Mouse (Mus musculus) liver, embryonic 13.5 days (tissue): ENCODE measurements around the gene Unc13c. TPM values are rescaled to one million over a fixed set of nuclear protein-coding genes. Genes with fewer than 3 reads are reported as not detected.

ENCODE experiments used
- ATAC-seq: fragments of 200-750 bp; cut with Nextera tagmentation; 2 replicates; pipeline ENCODE4 v1.8.0; 2017; ENCODE audit warnings: low read depth, mild to moderate bottlenecking, moderate number of reproducible peaks, moderate library complexity
- DNase-seq: peaks from one replicate; pipeline ENCODE4 v3.0.0; 2022
- H3K27ac ChIP-seq: fragments of 300-500 bp; sonication (generic); 2 replicates; pipeline ENCODE4 v1.5.1; 2015; ENCODE audit warnings: moderate library complexity, mild to moderate bottlenecking, inconsistent platforms
- H3K27me3 ChIP-seq: fragments of 300-500 bp; sonication (generic); 2 replicates; pipeline ENCODE4 v1.6.1; 2015; ENCODE audit warnings: mild to moderate bottlenecking, inconsistent platforms
- H3K36me3 ChIP-seq: fragments of 300-500 bp; sonication (generic); 2 replicates; pipeline ENCODE4 v1.6.1; 2015; ENCODE audit warnings: mild to moderate bottlenecking, inconsistent platforms
- H3K4me1 ChIP-seq: fragments of 300-500 bp; sonication (generic); replicated peaks from 2 replicates; pipeline ENCODE4 v1.6.1; 2015; ENCODE audit warnings: inconsistent platforms
- H3K4me2 ChIP-seq: fragments of 300-500 bp; sonication (generic); 2 replicates; pipeline ENCODE4 v1.6.1; 2015; ENCODE audit warnings: inconsistent platforms, mild to moderate bottlenecking, moderate library complexity
- H3K4me3 ChIP-seq: fragments of 300-500 bp; sonication (generic); replicated peaks from 2 replicates; pipeline ENCODE4 v1.5.1; 2015; ENCODE audit warnings: mild to moderate bottlenecking, inconsistent platforms
- H3K9ac ChIP-seq: fragments of 300-500 bp; sonication (generic); 2 replicates; pipeline ENCODE4 v1.6.1; 2015; ENCODE audit warnings: mild to moderate bottlenecking, inconsistent platforms
- H3K9me3 ChIP-seq: fragments of 300-500 bp; sonication (generic); replicated peaks from 2 replicates; pipeline ENCODE4 v1.6.1; 2016; ENCODE audit warnings: inconsistent platforms
- WGBS: fragments of 180-500 bp; shearing (Covaris S2); methylation state at CpG from one replicate; pipeline ENCODE4 v1.1.7; 2015; ENCODE audit not compliant: insufficient replicate concordance; 5-methylcytosine and 5-hydroxymethylcytosine counted together
- polyA plus RNA-seq: library from polyadenylated mRNA; unstranded; fragments of >200 nt; fragmentation: Nextera tagmentation; extraction: Ambion mirVana; gene quantifications from 2 replicates; pipeline ENCODE4 v1.2.1, GENCODE M21; 2015

Unc13c gene
- polyA plus RNA-seq, 1 experiment from 2014 or later, result 0.06 TPM

- Histone ChIP-seq H3K4me3 (no peak overlapping the region), H3K36me3 (no peaks in the 10 kb centered on the region), H3K27me3 (no peaks in the 10 kb centered on the region), H3K9me3 (no peaks in the 10 kb centered on the region), H3K27ac (no peak overlapping the region), H3K4me2 (no peak overlapping the region), H3K9ac (no peak overlapping the region), H3K4me1 (no peaks in the 10 kb centered on the region)
- ATAC-seq, result no peak
- DNase-seq, result no peak
- WGBS, result 69% methylated on average over 2 of the region's 2 CpGs
These were observed 271.7 kb downstream of the Unc13c start for GRCm38 (mm10) chr9:73697103-73697502.

GRCm38 (mm10) chr9:73681580-73681979, 287.2 kb downstream of the Unc13c start:
- ATAC-seq (no peak), DNase-seq (no peak)
- H3K4me3 ChIP-seq, result no peak overlapping the region
- H3K4me1 ChIP-seq, result no peaks in the 10 kb centered on the region
- no peak overlapping the region for H3K9ac ChIP-seq
- H3K36me3 ChIP-seq, result no peaks in the 10 kb centered on the region
- H3K9me3 ChIP-seq, result no peaks in the 10 kb centered on the region
- no peaks in the 10 kb centered on the region for H3K27me3 ChIP-seq
- WGBS, result 68% methylated on average over 2 of the region's 2 CpGs
- H3K4me2 ChIP-seq, result no peak overlapping the region
- H3K27ac ChIP-seq, result no peak overlapping the region

GRCm38 (mm10) chr9:73680545-73681495, 287.9 kb downstream of the Unc13c start:
- Histone ChIP-seq H3K4me3 (no peak overlapping the region), H3K9ac (no peak overlapping the region), H3K36me3 (no peaks in the 10 kb centered on the region), H3K4me1 (no peaks in the 10 kb centered on the region), H3K27ac (no peak overlapping the region), H3K9me3 (no peaks in the 10 kb centered on the region), H3K27me3 (no peaks in the 10 kb centered on the region), H3K4me2 (no peak overlapping the region)
- 72% methylated on average over 13 of the region's 13 CpGs for WGBS
- DNase-seq, result no peak
- ATAC-seq, result no peak

- Histone ChIP-seq H3K36me3 (no peaks in the 10 kb centered on the region), H3K4me2 (no peak overlapping the region), H3K9ac (no peak overlapping the region), H3K27ac (no peak overlapping the region), H3K27me3 (no peaks in the 10 kb centered on the region), H3K4me3 (no peak overlapping the region), H3K9me3 (no peaks in the 10 kb centered on the region), H3K4me1 (no peaks in the 10 kb centered on the region)
- ATAC-seq (no peak), DNase-seq (no peak)
- WGBS, result 63% methylated on average over 6 of the region's 6 CpGs
These were observed 297.0 kb downstream of the Unc13c start for GRCm38 (mm10) chr9:73671656-73672212.

GRCm38 (mm10) chr9:73670040-73670439, 298.7 kb downstream of the Unc13c start:
- ATAC-seq (no peak), DNase-seq (no peak)
- Histone ChIP-seq H3K27me3 (no peaks in the 10 kb centered on the region), H3K36me3 (no peaks in the 10 kb centered on the region), H3K9me3 (no peaks in the 10 kb centered on the region), H3K9ac (no peak overlapping the region), H3K4me3 (no peak overlapping the region), H3K4me2 (no peak overlapping the region), H3K4me1 (no peaks in the 10 kb centered on the region), H3K27ac (no peak overlapping the region)
- 58% methylated on average over 2 of the region's 2 CpGs for WGBS

GRCm38 (mm10) chr9:73662839-73663238, 305.9 kb downstream of the Unc13c start:
- DNase-seq (no peak), ATAC-seq (no peak)
- no peak overlapping the region for H3K4me3 ChIP-seq
- H3K9me3 ChIP-seq, result no peaks in the 10 kb centered on the region
- no peaks in the 10 kb centered on the region for H3K27me3 ChIP-seq
- no peak overlapping the region for H3K4me2 ChIP-seq
- no peaks in the 10 kb centered on the region for H3K4me1 ChIP-seq
- H3K27ac ChIP-seq, result no peak overlapping the region
- H3K36me3 ChIP-seq, result no peaks in the 10 kb centered on the region
- no peak overlapping the region for H3K9ac ChIP-seq
- 78% methylated on average over 7 of the region's 7 CpGs for WGBS

- Histone ChIP-seq H3K9ac (no peak overlapping the region), H3K4me1 (no peaks in the 10 kb centered on the region), H3K27me3 (no peaks in the 10 kb centered on the region), H3K4me3 (no peak overlapping the region), H3K36me3 (no peaks in the 10 kb centered on the region), H3K27ac (no peak overlapping the region), H3K4me2 (no peak overlapping the region), H3K9me3 (no peaks in the 10 kb centered on the region)
- ATAC-seq (no peak), DNase-seq (no peak)
- WGBS, result 72% methylated on average over 1 of the region's 1 CpGs
These were observed 319.7 kb downstream of the Unc13c start for GRCm38 (mm10) chr9:73649088-73649487.

- H3K4me1 ChIP-seq, result no peaks in the 10 kb centered on the region
- H3K4me3 ChIP-seq, result no peak overlapping the region
- no peak overlapping the region for H3K9ac ChIP-seq
- H3K27ac ChIP-seq, result no peak overlapping the region
- no peak overlapping the region for H3K4me2 ChIP-seq
- no peaks in the 10 kb centered on the region for H3K9me3 ChIP-seq
- H3K36me3 ChIP-seq, result no peaks in the 10 kb centered on the region
- ATAC-seq (no peak), DNase-seq (no peak)
- H3K27me3 ChIP-seq, result no peaks in the 10 kb centered on the region
- 67% methylated on average over 1 of the region's 1 CpGs for WGBS
These were observed 330.6 kb downstream of the Unc13c start for GRCm38 (mm10) chr9:73638119-73638518.

GRCm38 (mm10) chr9:73625171-73625570, 343.6 kb downstream of the Unc13c start:
- Histone ChIP-seq H3K27me3 (no peaks in the 10 kb centered on the region), H3K36me3 (no peaks in the 10 kb centered on the region), H3K4me2 (no peak overlapping the region), H3K27ac (no peak overlapping the region), H3K4me3 (no peak overlapping the region), H3K4me1 (no peaks in the 10 kb centered on the region), H3K9ac (no peak overlapping the region), H3K9me3 (no peaks in the 10 kb centered on the region)
- ATAC-seq (no peak), DNase-seq (no peak)
- WGBS, result 58% methylated on average over 1 of the region's 1 CpGs

- H3K4me1 ChIP-seq, result no peaks in the 10 kb centered on the region
- ATAC-seq, result no peak
- no peak for DNase-seq
- H3K27ac ChIP-seq, result no peak overlapping the region
- no peaks in the 10 kb centered on the region; the same call in 1 of the 2 replicates for H3K9me3 ChIP-seq
- WGBS, result 50% methylated on average over 4 of the region's 4 CpGs
- no peaks in the 10 kb centered on the region for H3K36me3 ChIP-seq
- no peak overlapping the region for H3K4me3 ChIP-seq
- H3K9ac ChIP-seq, result no peak overlapping the region
- H3K27me3 ChIP-seq, result no peaks in the 10 kb centered on the region
- H3K4me2 ChIP-seq, result no peak overlapping the region
These were observed 355.9 kb downstream of the Unc13c start for GRCm38 (mm10) chr9:73612896-73613295.

GRCm38 (mm10) chr9:73603921-73604320, 364.8 kb downstream of the Unc13c start:
- no peak for DNase-seq
- H3K4me1 ChIP-seq, result no peaks in the 10 kb centered on the region
- no peak for ATAC-seq
- no peak overlapping the region for H3K4me2 ChIP-seq
- WGBS, result 44% methylated on average over 1 of the region's 1 CpGs
- no peak overlapping the region for H3K4me3 ChIP-seq
- H3K27ac ChIP-seq, result no peak overlapping the region
- H3K9ac ChIP-seq, result no peak overlapping the region
- no peaks in the 10 kb centered on the region for H3K36me3 ChIP-seq
- H3K27me3 ChIP-seq, result no peaks in the 10 kb centered on the region
- no peaks in the 10 kb centered on the region; the same call in 1 of the 2 replicates for H3K9me3 ChIP-seq

- Histone ChIP-seq H3K9ac (no peak overlapping the region), H3K4me1 (no peaks in the 10 kb centered on the region), H3K4me2 (no peak overlapping the region), H3K27ac (no peak overlapping the region), H3K9me3 (no peaks in the 10 kb centered on the region), H3K4me3 (no peak overlapping the region), H3K36me3 (no peaks in the 10 kb centered on the region), H3K27me3 (no peaks in the 10 kb centered on the region)
- 52% methylated on average over 4 of the region's 4 CpGs for WGBS
- ATAC-seq (no peak), DNase-seq (no peak)
These were observed 403.2 kb downstream of the Unc13c start for GRCm38 (mm10) chr9:73565558-73565957.
